Mouse (Mus musculus) neural tube, embryonic 11.5 days (tissue): ENCODE measurements around the gene Ccr2. TPM values are rescaled to one million over a fixed set of nuclear protein-coding genes. Genes with fewer than 3 reads are reported as not detected.
A peak's percentile ranks its signal among the peaks of the same experiment; 100 is the strongest.

Source experiments
- ATAC-seq: fragments of 200-750 bp; cut with Nextera tagmentation; 2 replicates; pipeline ENCODE4 v1.8.0; 2017; ENCODE audit warnings: moderate number of reproducible peaks, mild to moderate bottlenecking, moderate TSS enrichment, moderate library complexity; ENCODE audit not compliant: insufficient read depth, low FRiP score, low TSS enrichment
- DNase-seq: peaks from one replicate; pipeline ENCODE4 v3.0.0-alpha.2; 2015; ENCODE audit warnings: low spot score
- H3K27ac ChIP-seq: fragments of 300-500 bp; sonication (generic); 2 replicates; pipeline ENCODE4 v1.5.1; 2014; ENCODE audit warnings: low read depth, mild to moderate bottlenecking, low read length
- H3K27me3 ChIP-seq: fragments of 300-500 bp; sonication (generic); 2 replicates; pipeline ENCODE4 v1.6.1; 2014; ENCODE audit warnings: mild to moderate bottlenecking, low read length, mixed read lengths; ENCODE audit not compliant: control insufficient read depth, insufficient read depth
- H3K36me3 ChIP-seq: fragments of 300-500 bp; sonication (generic); 2 replicates; pipeline ENCODE4 v1.6.1; 2014; ENCODE audit warnings: mild to moderate bottlenecking, low read length, moderate library complexity, mixed read lengths; ENCODE audit not compliant: control insufficient read depth, insufficient read depth
- H3K4me1 ChIP-seq: fragments of 300-500 bp; sonication (generic); 2 replicates; pipeline ENCODE4 v1.6.1; 2014; ENCODE audit warnings: low read length, mixed read lengths; ENCODE audit not compliant: control insufficient read depth, insufficient read depth
- H3K4me2 ChIP-seq: fragments of 300-500 bp; sonication (generic); 2 replicates; pipeline ENCODE4 v1.6.1; 2014; ENCODE audit warnings: low read depth, mild to moderate bottlenecking, moderate library complexity
- H3K4me3 ChIP-seq: fragments of 300-500 bp; sonication (generic); 2 replicates; pipeline ENCODE4 v1.5.1; 2014; ENCODE audit warnings: low read depth, low read length
- H3K9ac ChIP-seq: fragments of 300-500 bp; sonication (generic); 2 replicates; pipeline ENCODE4 v1.6.1; 2014; ENCODE audit warnings: mild to moderate bottlenecking, low read length
- H3K9me3 ChIP-seq: fragments of 300-500 bp; sonication (generic); 2 replicates; pipeline ENCODE4 v1.6.1; 2016; ENCODE audit warnings: low read length; ENCODE audit not compliant: control insufficient read depth
- WGBS: fragments of 180-500 bp; shearing (Covaris S2); extraction: QIAGEN DNeasy Blood & Tissue Kit; methylation state at CpG from one replicate; pipeline ENCODE4 v1.1.7; 2014; 5-methylcytosine and 5-hydroxymethylcytosine counted together
- polyA plus RNA-seq: library from polyadenylated mRNA; unstranded; fragments of >200 nt; fragmentation: Nextera tagmentation; extraction: Ambion mirVana; gene quantifications from 2 replicates; pipeline ENCODE4 v1.2.1, GENCODE M21; 2014

The Ccr2 gene
- polyA plus RNA-seq, 1 experiment from 2014 or later = 0.27 TPM

GRCm38 (mm10) chr9:124111997-124112396, 10.2 kb downstream of the Ccr2 start:
- no peaks in the 10 kb centered on the region for H3K27me3 ChIP-seq
- 93% methylated on average over 1 of the region's 1 CpGs for WGBS
- no peaks in the 10 kb centered on the region for H3K36me3 ChIP-seq
- no peak for DNase-seq
- H3K27ac ChIP-seq = no peak overlapping the region
- no peak for ATAC-seq
- H3K4me1 ChIP-seq = no peaks in the 10 kb centered on the region
- no peaks in the 10 kb centered on the region for H3K9me3 ChIP-seq
- H3K4me2 ChIP-seq = no peak overlapping the region
- H3K9ac ChIP-seq = no peak overlapping the region
- no peak overlapping the region for H3K4me3 ChIP-seq

- Histone ChIP-seq H3K9ac (no peak overlapping the region), H3K36me3 (no peaks in the 10 kb centered on the region), H3K4me2 (no peak overlapping the region), H3K4me1 (no peaks in the 10 kb centered on the region), H3K9me3 (no peaks in the 10 kb centered on the region), H3K27ac (no peak overlapping the region), H3K27me3 (no peaks in the 10 kb centered on the region), H3K4me3 (no peak overlapping the region)
- 78% methylated on average over 1 of the region's 1 CpGs for WGBS
- DNase-seq = no peak
- ATAC-seq = no peak
These were observed 11.0 kb downstream of the Ccr2 start for GRCm38 (mm10) chr9:124112591-124113239.

GRCm38 (mm10) chr9:124113777-124114176, 12.0 kb downstream of the Ccr2 start:
- DNase-seq (no peak), ATAC-seq (no peak)
- Histone ChIP-seq H3K9me3 (no peaks in the 10 kb centered on the region), H3K27me3 (no peaks in the 10 kb centered on the region), H3K4me3 (no peak overlapping the region), H3K4me1 (no peaks in the 10 kb centered on the region), H3K4me2 (no peak overlapping the region), H3K27ac (no peak overlapping the region), H3K36me3 (no peaks in the 10 kb centered on the region), H3K9ac (no peak overlapping the region)
- WGBS = 78% methylated on average over 1 of the region's 1 CpGs

- 92% methylated on average over 1 of the region's 1 CpGs for WGBS
- Histone ChIP-seq H3K9me3 (no peaks in the 10 kb centered on the region), H3K9ac (no peak overlapping the region), H3K4me1 (no peaks in the 10 kb centered on the region), H3K4me3 (no peak overlapping the region), H3K36me3 (no peaks in the 10 kb centered on the region), H3K27ac (no peak overlapping the region), H3K4me2 (no peak overlapping the region), H3K27me3 (no peaks in the 10 kb centered on the region)
- no peak for ATAC-seq
- DNase-seq = no peak
These were observed 16.7 kb downstream of the Ccr2 start for GRCm38 (mm10) chr9:124118489-124118888.

- 80% methylated on average over 3 of the region's 3 CpGs for WGBS
- no peaks in the 10 kb centered on the region for H3K27me3 ChIP-seq
- DNase-seq = no peak
These were observed 19.8 kb downstream of the Ccr2 start, which contains the start of gene Ccr5 for GRCm38 (mm10) chr9:124121387-124122184. Gene Ccr5, plus strand, starts transcription at chr9:124121543.

GRCm38 (mm10) chr9:124125576-124125975, 23.8 kb downstream of the Ccr2 start:
- DNase-seq = no peak
- H3K4me1 ChIP-seq = no peaks in the 10 kb centered on the region
- H3K4me3 ChIP-seq = no peak overlapping the region
- ATAC-seq = no peak
- no peaks in the 10 kb centered on the region for H3K27me3 ChIP-seq
- no peak overlapping the region for H3K27ac ChIP-seq
- H3K4me2 ChIP-seq = no peak overlapping the region
- no peaks in the 10 kb centered on the region for H3K36me3 ChIP-seq
- no peak overlapping the region for H3K9ac ChIP-seq
- no peaks in the 10 kb centered on the region for H3K9me3 ChIP-seq
- 79% methylated on average over 11 of the region's 11 CpGs for WGBS

More at GRCm38 (mm10) chr9:124121387-124122184, 19.8 kb downstream of the Ccr2 start, which contains the start of gene Ccr5:
- ATAC-seq = no peak
- H3K9me3 ChIP-seq = no peaks in the 10 kb centered on the region
- H3K4me3 ChIP-seq = no peak within 1 kb of the TSS
- H3K27ac ChIP-seq = no peak within 1 kb of the TSS
- no peaks in the 10 kb centered on the region for H3K36me3 ChIP-seq
- no peak within 1 kb of the TSS for H3K4me2 ChIP-seq
- no peak within 1 kb of the TSS for H3K9ac ChIP-seq
- H3K4me1 ChIP-seq = no peaks in the 10 kb centered on the region

- ATAC-seq (no peak), DNase-seq (no peak)
- no peak overlapping the region for H3K27ac ChIP-seq
- no peaks in the 10 kb centered on the region for H3K4me1 ChIP-seq
- H3K36me3 ChIP-seq = no peaks in the 10 kb centered on the region
- H3K4me2 ChIP-seq = no peak overlapping the region
- H3K27me3 ChIP-seq = no peaks in the 10 kb centered on the region
- no peak overlapping the region for H3K4me3 ChIP-seq
- WGBS = 62% methylated on average over 5 of the region's 5 CpGs
- H3K9me3 ChIP-seq = no peaks in the 10 kb centered on the region
- H3K9ac ChIP-seq = no peak overlapping the region
These were observed 24.6 kb downstream of the Ccr2 start for GRCm38 (mm10) chr9:124126373-124126772.

GRCm38 (mm10) chr9:124127412-124127811, 25.7 kb downstream of the Ccr2 start:
- no peaks in the 10 kb centered on the region for H3K9me3 ChIP-seq
- no peak for ATAC-seq
- DNase-seq = no peak
- H3K4me2 ChIP-seq = no peak overlapping the region
- no peaks in the 10 kb centered on the region for H3K4me1 ChIP-seq
- no peaks in the 10 kb centered on the region for H3K27me3 ChIP-seq
- 57% methylated on average over 4 of the region's 4 CpGs for WGBS
- no peak overlapping the region for H3K9ac ChIP-seq
- H3K36me3 ChIP-seq = no peaks in the 10 kb centered on the region
- no peak overlapping the region for H3K4me3 ChIP-seq
- no peak overlapping the region for H3K27ac ChIP-seq

GRCm38 (mm10) chr9:124128379-124128778, 26.6 kb downstream of the Ccr2 start:
- 4% methylated on average over 1 of the region's 1 CpGs for WGBS
- DNase-seq (peak; percentile 16), ATAC-seq (no peak)
- no peaks in the 10 kb centered on the region for H3K36me3 ChIP-seq
- no peak overlapping the region for H3K4me3 ChIP-seq
- no peaks in the 10 kb centered on the region for H3K9me3 ChIP-seq
- no peaks in the 10 kb centered on the region for H3K27me3 ChIP-seq
- H3K4me1 ChIP-seq = no peaks in the 10 kb centered on the region
- H3K4me2 ChIP-seq = no peak overlapping the region
- no peak overlapping the region for H3K9ac ChIP-seq
- H3K27ac ChIP-seq = no peak overlapping the region
